Mouse (Mus musculus): Measurements from ENCODE around the gene 4930558K02Rik. TPM values are rescaled to one million over a fixed set of nuclear protein-coding genes. Genes with fewer than 3 reads are reported as not detected.

4930558K02Rik gene
- total RNA-seq, 2 experiments from 2014 or later = not detected

DNA sequence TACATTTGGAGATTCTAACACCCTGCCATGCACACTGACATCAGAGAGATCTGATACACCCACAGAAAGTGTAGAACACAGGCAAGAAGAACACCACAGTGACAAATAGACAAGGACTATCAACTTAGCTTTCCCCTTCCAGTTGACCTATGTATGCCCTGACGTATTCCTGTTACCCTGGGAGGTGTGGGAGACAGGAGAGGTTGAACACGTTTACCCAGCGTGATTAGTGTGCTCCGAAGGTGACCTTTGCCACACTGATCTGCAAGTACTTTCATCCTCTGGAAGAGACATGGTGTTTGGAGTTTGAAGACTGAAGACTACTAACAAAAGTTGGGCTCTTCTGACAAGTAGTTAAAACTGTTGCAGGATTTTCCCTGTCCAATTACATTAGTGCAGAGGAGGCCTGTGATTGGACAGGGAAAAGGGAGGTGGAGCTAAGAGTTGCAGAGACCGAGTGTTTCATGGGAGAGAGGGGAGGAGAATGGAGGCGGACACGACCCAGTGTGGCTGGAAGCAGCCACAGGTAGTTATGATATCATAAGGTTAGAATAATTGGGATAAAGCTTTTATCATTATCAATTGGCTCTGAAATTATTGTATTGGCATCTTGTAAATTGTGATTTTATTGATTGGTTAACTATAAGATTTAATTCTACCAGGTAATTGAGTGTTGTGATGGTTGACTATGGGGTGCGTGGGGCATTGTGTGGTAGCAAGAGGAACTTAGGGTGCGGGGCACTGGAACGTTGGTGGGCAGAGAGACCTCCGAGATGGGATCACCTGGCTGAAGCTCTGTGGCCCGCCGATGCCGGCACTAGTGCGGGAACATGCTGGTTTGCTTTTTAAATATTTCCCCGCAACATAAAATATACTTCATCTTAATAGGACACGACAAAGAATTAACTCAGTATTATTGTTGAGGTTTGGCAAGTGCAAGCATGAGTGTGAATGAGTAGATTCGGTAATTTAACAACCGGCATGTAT lies 21.2 kb downstream of the 4930558K02Rik start:
- DNase-seq = no peak
- intact Hi-C loops (cut with DNase I) = no loop called here

DNA sequence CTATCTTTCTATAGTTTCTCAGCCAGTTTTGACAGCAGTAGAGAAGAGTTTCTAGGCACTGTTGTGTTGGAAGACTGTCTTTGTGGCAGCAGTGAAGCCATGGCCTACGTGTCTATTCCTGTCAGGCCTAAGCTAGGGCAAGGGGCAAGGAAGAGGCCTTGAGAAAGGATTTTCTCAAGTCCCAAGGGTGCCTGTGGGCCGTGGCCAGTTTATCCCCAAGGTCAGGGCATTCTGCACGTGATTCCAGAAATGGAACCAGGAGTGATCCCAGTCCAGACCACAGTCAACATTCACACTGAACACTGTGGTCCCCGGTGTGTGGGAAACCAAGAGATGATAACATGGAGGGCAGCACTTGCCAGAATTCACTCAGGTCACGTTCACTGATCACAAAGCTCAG lies 23.6 kb downstream of the 4930558K02Rik start:
- DNase-seq = no peak
- intact Hi-C loops (cut with DNase I) = no loop called here

DNA sequence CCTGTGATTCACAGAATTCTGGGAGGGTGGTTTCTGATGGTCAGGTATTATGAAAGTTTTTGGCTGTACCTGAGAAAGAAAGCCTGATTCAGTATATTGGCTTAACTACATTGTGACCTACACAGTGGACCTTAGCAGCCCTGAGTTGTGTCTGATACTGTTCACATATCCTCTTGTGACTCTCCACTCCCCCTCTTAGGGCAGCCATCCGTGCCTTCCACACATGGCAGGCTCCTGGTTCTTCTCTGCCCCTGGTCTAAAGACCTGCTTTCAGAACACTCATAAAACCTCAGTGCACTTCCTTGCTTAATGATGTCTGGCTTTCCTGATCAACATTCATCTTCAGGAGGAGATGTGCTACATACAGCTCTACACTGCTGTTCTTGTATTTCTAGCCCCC lies 26.8 kb downstream of the 4930558K02Rik start:
- intact Hi-C loops (cut with DNase I) = no loop called here
- DNase-seq = no peak

DNA sequence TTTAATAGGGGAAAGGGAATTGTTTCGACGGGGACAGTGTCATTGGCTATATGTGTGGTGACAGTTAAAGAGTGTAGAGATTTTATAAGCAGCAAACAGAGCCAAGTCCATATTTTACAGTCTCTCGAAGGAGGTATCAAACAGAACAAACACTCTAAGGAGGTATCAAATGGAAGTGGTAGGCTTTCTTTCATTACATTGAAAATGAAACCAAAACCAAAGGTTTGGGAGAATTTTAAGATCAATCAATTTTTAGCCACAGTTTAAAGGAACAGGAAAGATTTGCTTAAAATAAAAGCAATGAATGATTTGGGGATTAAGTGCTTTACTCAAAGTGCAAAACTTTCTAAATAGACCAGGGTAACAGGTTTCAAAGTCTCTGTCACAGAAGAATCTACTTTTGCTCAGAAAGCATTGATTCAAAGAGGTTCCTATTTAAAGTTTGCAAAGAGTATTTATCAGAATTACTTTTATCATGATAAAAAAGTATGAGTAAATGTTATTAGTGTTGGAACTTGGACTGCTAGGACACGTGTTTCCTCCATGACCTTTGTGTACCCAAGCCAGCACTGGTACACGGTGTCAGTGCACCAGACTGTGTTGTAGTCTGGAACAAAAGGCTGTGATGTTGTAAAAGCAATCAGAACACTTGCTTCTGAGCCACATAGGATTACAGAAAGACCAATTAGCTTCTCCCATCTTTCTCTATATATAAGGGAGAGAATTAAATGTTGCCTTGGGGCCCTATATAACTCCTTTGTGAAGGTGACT lies 28.2 kb downstream of the 4930558K02Rik start:
- intact Hi-C loops (cut with DNase I) = no loop called here
- DNase-seq = no peak

DNA sequence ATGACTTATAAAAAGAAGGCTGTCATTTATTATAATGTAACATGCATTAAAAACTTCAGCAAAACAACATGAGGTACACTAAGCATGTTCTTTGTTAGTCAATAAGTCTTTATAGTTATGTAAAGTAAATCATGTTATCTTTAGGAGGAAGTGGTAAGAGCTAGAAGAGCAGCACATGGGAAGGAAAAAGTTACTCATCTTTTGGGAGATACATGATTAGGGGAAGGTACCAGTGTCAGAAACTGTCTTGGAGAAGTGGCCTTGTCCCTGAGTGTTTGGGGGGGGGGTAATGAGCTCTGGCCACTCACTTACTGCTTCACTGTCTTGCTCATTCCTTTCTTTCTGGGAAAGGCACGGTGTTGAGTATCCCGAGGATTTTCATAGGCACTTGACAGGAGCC lies 37.4 kb downstream of the 4930558K02Rik start:
- intact Hi-C loops (cut with DNase I) = no loop called here
- no peak for DNase-seq

DNA sequence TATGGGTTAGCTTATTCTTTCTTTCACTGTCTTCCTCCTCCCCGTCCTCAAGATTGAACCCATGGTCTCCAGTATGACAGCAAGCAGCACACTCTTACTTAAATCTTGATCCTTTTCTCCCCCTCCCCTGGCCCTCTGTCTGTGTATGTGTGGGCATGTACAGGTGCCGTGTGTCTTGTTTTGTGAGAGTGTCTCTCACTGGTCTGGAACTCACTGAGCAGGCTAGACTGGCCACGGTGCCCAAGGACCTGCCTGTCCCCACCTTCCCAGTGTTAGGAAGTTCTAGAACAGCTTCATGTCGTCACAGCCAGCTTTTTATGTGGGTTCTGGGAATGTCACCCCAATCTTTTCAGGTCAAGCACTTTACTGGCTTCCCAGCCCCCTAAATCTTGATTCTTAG lies 47.1 kb downstream of the 4930558K02Rik start:
- DNase-seq = no peak
- intact Hi-C loops (cut with DNase I) = no loop called here

DNA sequence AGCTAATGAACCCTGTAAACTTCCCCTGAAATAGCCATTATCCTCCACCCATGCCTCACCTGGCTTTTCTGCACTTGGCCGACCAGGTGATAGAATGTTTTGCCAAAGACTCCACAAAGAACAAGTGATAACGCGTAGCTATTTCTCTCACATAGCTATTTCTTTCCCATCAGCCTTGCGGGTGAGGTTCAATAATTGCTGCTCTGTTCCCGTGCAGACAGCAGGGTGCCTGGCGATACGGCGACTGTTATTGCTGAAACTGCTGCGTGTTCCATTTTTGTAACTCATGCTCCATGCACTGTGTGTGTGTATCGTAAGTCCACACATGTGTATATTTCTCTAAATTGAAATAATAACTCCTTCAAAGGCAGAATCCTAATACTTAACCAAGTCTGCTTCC lies 47.6 kb downstream of the 4930558K02Rik start:
- intact Hi-C loops (cut with DNase I) = no loop called here
- DNase-seq = no peak

DNA sequence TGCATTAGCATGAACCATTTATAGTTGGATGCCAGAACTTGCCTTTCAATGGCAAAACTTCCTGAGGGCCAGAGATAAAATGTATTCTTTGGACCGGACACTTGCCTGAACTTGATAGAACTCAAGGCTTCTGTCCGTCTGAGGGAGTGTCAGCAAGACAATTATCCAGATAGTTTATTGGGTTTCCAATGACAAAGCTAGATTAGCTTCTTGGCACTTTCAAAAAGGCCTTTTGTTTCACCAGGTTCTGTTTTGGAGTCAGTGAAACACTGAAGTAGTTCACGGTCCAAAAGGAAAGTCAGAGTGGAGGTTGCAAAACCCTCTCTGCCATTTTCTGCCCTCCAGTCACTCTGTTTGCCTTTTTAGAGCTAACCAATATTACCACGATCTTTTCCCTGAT lies 48.1 kb downstream of the 4930558K02Rik start:
- DNase-seq = no peak
- intact Hi-C loops (cut with DNase I) = no loop called here

DNA sequence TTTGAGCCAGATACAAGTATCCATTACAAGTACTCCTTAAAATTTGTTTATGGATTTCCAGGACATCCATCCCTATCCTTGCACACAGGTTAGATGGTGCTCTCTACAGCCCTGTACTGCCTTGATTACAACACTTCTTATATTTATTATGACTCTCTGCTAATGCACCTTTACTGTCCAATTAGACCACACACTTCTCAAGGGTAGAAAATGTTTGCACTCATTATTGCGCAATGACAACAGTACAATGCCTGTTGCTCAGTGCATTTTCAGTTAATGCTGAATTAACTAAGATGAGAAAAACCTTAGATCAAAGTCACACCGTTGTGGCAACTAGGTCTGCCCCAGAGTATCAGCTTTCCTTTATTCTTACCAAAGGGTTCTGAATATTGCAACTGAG lies 51.5 kb downstream of the 4930558K02Rik start:
- intact Hi-C loops (cut with DNase I) = no loop called here
- no peak for DNase-seq

DNA sequence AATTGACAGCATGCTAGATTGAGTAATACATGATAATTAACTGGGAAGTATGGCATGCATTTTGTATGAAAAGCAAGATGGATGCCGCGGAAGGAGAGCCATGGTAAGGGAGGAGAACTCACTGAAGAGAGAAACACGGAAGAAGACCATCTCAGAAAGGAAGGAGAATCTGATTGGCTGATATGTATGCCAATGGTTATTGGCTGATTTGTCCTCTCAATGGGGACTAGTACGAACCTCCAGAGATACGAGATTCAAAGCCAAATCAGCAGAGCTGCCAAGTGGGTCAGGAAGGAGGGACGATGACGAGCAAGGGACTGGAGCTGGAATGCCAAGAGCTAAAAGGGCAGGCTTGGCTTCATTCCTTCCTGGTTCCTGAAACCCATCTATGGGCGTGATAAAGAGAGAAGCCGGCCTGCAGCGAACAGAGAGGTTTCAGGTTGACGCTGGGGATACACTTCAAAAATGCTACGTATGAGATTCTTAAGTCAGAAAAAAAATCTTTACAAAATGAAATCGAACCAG lies 54.1 kb downstream of the 4930558K02Rik start:
- DNase-seq = no peak
- intact Hi-C loops (cut with DNase I) = no loop called here

DNA sequence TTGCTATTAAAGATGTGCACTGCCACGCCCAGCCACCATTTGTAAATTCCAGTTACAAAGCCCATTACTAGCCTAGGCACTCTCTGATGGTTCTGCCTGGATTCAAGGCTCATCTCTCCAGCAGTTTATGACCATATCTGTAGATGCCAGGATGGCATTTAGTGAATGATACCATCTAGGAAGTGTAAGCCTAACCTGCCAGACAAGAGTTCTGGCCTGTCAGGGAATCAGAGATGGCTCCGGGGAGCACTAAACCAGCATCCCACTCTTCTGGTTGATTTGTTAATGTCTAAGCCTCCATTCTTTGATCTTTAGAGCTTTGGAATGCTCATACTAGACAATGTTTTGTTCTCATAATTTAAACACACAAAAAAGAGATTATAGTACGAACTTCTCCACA lies 55.1 kb downstream of the 4930558K02Rik start:
- DNase-seq = no peak
- intact Hi-C loops (cut with DNase I) = no loop called here

DNA sequence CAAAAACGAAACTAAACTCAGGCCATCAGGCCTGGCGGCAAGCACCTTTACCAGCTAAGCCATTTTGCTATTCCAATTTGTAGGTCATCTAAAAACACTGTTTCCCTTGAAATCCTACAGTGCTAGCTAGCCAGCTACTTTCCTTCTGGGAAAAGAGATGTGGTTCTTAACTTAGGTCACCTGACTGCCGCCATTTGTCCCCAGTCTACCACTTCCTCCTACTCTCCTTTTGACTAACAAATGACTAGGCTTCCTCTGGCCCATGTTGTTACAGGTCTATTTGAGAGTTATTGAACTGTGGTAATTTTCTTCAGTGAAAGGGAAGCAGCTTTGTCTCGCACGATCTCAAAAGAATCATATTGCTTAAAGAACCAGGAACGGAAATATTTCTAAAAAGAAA lies 57.5 kb downstream of the 4930558K02Rik start:
- no peak for DNase-seq

DNA sequence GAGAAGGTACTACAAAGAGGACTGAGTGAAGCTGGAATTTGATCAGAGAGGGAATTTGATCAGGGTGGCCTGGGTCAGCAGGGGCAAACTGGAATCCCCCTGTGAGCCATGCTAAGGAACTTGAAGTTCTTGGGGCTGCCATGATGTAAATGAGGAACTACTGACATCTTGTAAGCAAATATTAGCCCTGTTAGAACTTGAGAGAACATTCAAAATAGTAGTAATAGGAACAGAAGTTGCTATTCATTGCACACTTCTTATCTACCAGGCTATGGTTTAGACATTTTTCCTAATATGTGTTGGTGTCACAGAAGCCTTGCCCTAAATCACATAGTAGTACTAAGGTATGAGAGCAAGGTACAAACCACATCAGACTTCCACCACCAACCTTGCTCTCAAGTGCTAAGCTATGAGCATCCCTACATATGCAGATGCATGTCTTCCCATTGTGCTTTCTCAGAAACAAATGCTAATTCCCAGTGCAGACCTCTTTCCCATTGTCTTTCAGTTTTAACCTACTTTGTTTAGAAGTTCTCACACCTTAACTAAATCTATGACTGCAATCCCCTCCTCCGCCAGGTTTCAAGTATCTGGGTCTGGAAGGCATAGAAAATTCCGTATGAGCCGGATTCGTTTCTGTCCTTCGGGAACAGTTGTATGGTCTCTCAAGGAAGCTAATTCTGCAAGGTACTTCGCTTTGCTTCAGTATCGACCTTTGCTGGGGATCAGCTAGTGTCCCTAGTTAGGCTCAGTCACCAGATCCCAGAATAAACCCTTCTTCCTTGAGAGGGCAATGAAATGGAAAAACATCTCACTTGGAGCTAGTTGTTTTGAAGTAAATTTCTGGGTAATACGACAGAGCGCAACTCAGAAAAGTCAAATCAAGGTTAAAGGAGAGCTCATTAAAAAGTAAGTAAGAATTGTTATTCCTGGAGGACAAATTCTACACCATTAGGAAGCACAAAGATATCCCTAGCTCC lies 58.7 kb downstream of the 4930558K02Rik start:
- DNase-seq = no peak
- intact Hi-C loops (cut with DNase I) = no loop called here

More for the DNA sequence above, 57.5 kb downstream of the 4930558K02Rik start:
- intact Hi-C loops (cut with DNase I) = no loop called here

DNA sequence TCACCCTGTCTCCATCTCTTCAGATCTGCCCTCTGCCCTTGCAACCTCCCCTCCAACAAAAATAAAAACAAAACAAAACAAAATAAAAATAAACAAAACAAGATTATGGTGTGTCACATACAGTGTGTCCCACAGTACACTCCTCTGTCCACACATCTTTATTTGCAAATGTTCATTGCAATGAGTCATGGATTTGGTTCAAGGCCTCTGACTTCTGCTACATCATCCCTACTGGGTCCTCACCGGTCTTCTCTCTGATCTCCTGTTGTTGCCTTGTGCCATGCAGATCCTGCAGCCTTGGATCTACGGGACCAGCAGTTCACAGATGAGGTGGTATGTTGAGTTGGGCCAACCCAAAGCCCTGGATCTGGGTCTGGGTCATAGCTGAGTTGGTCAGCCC lies 59.8 kb downstream of the 4930558K02Rik start:
- intact Hi-C loops (cut with DNase I) = no loop called here

DNA sequence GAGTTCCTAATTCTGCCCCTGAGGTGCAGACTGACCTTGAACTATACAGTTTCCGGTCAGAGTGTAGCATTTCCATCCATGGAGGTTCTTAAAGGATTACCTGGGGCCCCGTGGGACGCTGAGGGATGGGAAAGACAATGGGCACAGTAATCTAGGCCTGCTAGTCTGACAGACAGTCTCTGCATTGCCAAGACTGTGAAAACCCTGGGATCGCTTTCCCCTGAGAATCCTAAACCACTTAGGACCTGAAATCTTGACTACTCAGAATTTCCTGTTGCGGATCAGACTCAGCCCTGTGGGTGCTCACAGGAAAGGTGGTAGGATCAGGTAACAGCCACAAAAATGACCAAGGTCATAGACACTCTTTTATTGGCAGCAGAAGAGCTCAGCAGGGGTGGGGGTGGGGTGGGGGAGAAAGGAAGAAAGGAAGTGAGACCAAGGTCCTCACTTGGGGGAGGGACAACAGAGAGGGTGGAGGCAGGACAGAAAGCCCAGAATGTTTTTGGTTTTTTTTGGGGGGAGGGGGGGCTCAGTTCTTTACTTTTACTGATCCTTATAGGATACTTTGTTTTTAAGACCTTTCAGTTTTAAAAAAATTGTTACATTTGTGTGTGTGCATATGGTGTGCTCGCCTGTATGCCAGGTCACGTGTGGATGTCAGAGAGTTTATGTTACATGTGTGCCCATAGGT lies 60.6 kb downstream of the 4930558K02Rik start:
- intact Hi-C loops (cut with DNase I) = no loop called here
- DNase-seq = no peak

More for the DNA sequence above, 59.8 kb downstream of the 4930558K02Rik start:
- no peak for DNase-seq

DNA sequence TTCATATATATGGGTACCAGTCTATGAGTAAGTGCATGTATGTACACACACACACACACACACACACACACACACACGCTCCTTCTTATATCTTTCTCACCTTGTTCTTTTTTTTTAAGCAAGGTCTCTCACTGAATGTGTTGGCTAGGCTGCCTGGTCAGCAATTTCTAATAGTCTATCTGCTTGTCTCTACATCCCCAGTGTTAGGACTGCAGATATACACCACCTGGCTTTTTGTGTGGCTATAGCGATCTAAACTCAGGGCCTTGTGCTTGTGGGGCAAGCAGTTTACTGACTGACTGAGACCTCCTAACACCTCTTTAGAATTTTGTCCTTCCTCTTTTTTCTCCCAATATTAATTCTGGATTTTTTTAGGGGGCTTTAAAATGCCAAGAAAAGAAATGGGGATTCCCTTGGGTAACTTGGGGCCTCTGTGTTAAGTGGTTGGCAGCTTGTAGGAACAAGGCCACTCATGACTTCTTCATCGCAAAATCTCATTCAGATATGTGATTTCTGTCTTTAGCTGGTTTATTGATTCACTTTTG lies 61.4 kb downstream of the 4930558K02Rik start:
- intact Hi-C loops (cut with DNase I) = no loop called here
- DNase-seq = no peak

DNA sequence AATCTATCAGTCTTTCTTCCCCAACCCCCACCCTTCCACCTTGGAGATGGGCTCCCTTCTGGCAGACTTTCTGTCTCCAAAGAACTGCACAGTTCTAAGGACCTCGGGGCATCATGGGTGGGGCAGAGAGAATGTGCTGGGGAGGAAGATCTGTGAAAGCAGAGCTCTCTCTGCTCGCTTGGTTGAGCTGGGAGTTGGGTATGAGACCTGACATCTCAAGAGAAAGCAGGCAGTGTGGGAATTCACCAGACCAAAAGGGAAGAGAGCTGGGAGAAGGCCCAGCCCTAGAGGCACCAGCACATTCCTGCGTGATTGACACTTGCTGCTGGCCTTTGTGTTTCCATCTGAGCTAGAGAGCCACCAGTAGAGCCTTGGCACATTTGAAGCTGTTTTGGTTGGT lies 63.4 kb downstream of the 4930558K02Rik start:
- intact Hi-C loops (cut with DNase I) = no loop called here

DNA sequence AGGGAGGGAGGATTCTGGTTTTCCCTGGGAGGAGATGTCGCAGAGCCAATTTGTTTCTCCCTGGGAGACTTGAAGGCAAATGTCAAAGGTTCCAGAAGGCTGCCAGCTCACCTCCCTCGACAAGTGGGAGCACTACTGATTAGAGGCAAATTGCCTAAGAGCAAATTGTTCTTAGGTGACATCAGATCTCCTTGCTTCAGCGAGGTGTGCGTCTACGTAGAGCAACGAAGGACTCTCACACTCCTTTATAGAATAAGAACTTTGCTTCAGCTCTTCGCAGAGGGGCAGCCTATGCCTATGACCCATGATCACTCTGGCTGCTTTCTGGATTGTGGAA lies 65.8 kb downstream of the 4930558K02Rik start:
- DNase-seq = no peak
- intact Hi-C loops (cut with DNase I) = no loop called here

More for the DNA sequence above, 63.4 kb downstream of the 4930558K02Rik start:
- DNase-seq = no peak

DNA sequence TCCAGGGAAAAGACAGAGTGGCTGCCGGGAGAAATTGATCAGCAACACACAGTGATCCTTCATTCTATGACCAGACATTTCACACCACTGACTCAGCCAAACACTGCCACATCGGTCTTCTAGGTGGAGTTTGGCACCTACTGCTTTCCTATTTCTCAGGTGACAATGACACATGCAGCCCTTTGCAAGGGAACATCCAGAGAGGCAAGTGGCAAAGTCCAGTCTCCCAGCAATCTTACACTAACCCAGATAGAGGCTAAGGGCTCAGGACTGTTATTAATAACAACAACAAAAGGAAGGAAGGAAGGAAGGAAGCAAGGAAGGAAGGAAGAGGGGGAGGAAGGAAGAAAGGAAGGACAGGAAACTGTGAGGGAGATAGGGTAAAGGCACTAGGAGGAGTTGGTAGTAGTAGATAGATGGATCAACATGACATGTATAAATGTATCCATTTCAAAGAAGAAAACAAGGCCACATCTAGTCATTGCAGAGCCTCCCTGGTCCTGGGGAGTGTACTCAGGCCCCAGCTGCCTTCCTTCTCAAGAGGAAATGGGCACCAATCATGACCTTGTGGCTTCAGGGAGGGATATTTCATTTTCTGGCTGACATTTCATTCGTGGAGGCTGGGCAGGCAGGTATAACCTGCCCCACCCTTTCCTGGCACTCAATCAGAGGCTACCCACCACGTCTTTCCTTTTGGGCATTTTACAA lies 66.3 kb downstream of the 4930558K02Rik start:
- intact Hi-C loops (cut with DNase I) = no loop called here
- DNase-seq = no peak

All from gastrocnemius, postnatal 36 days (tissue).